Mouse (Mus musculus): ENCODE results near the gene Cntfr.
"Not testable (repeated sequence)": the region's sequence is repeated elsewhere in the genome, so short reads cannot be mapped to it uniquely, and the experiment has no call there.

Cntfr gene

DNA sequence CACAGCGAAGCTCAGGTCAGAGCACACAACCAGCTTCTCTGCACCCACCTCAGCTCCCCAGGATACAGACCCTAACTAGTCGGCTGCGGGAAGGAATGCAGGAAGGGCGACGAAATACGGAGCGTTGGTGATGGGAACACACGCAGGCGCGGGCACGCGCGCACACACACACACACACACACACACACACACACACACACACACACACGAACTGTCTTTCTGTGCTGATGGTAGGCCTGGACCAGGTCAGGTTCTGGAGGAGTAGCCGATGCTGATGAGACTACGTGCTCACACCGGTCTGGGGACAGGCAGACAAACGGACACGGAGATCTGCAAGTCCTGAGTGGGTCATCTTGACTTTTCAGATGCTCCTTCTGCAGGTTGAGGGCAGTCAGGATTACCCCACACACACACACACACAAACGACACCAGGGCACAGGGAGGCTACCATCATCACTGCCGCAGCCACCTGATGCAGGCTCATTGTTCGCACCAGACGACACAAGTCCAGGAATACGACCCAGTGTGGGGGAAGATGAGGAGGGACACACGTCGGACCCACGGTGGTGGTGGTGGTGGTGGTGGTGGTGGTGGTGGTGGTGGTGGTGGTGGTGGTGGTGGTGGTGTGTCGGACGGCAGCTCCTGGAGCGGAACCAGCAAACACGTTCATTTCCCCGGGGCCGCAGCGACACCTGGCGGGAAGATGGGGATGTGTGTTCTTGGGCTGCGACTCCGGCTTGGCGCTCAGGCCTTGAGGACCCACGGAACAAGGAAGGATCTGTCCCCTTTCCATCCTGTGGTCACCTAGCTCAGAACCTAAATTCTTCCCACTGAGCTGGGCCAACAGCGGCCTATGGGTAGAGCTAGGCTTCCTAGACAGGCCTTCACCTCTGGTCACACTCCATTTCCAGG is at the start of gene Cntfr:
TSS of gene Cntfr (minus strand) at position 160 of the 912 bp plus-strand sequence.
- not testable (repeated sequence) for DNase-seq

DNA sequence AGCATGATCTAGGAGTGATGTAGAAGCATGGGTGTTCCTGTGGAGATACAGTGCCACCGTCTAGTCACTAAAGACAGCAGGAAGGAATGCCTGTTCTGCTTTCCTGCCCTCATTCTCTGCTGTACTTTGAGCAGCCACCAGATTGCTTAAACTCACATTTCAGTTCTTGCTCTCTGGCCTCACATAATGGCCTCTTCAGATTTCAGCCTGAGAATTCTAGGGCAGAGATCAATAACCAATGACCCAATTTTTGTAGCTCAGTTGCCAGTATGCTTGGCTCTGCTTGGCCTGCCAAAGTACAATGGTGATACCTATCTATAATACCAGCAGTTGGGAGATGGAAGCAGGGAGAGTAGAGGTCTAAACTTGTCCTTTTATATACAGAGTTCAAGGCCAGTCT is 48.1 kb upstream of the Cntfr start:
- DNase-seq, result no peak

DNA sequence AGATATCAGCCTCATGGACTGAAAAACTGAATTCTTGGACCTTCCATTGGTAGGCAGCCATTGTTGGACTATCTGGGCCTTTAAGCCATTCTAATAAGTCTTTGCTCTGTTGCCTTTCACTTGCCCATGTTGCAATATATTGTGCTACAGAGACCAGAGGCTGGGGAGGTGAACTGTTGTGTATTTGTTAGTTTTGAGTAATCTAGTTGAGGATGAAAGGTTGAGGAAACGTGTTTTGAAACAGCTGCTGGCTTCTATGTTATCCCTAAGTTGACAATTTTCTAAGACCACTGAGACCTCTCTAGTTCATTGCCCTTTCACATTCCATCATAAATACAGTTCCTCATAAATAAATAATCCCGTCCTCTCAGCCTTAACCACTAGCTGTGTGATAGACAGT is 47.2 kb upstream of the Cntfr start:
- DNase-seq, result no peak

DNA sequence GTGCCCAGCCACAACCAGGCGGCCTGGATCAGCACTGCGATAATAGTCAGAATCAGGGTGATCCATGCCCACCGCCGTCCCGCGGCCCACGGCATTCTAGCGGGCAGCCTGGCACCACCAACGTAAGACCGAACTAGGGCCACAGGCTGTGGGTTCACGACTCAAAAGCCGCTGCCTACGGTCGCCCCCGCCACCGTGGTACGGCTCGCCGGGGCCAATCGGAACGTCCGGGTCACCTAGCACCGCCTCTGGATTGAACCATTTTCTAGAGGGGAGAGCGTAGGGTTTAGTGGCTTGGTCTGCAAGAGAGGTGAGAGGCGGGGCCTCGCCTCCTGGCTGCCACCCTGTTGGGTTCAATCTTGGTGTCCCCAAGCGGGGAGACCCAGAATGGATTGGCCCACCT is 44.3 kb upstream of the Cntfr start:
- peak; percentile 95 for DNase-seq

DNA sequence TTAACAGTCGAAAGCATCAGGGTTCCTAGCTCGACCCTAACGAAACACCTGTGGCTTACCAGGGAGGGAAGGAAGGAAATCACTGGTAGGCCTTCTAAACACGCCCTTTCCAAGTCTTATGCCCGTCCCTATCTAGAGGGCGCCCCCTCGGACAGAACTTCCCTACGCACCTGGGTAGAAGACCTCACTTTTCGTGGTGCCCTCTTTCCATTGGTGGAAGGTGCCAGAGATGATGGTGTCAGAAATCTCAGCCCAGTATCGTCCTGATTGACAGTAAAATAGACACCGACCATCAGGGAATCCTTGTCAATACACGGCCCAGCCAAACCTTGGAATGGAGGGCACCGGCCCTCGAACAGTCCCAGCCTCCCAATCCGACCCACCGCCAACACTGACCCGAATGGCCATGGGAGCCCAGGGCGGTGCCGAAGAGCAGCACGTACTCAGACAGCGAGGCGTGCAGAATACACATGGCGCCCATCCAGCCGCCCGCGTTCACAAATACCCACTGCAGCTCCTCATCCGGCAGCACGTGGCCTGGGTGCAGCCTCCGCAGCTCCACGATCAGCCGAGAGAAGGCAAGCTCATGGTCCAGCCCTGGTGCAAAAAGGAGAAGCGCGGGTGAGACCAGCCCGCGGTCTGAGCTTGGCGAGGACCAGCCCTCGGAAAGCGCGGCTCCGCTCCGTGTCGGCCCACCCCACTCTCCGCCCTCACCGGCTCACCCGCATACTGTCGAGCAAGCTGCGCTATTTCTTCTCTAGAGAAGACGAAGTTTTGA is 43.7 kb upstream of the Cntfr start:
- DNase-seq, result peak; percentile 82

DNA sequence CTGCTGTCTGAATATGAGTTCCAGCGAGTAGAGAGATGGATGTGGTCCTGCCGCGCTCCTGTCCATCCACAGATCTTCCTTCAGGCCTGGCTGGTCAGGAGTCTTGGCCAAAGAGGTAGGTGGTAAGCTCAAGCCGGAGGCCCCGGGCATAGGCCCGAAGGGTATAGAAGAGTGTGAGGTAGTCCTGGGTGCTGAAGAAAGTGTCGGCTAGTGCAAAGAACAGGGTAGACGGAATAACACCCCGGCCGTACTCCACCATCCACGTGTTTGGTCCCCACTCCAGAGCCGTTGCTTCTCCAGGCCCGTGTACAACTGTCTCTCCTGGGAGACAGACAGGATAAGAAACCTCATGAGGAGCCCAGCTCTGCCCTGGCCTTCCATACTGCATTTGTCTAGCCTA is 42.4 kb upstream of the Cntfr start:
- no peak for DNase-seq

DNA sequence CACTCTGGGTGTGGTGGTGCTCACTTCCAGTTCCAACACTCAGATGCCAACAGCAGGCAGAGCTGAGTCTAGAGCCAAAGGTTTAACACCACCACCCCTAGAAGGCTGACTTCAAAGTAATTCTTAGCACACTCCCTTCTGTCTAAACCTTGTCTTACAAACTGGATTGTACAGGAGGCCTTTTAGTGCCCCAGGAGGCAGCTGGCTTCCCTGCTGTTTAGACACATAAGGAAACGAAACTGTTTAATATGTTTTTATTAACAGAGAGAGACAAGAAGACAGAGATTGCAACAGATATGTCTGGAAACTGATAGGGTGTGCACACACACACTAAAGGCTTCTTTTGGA is 41.3 kb upstream of the Cntfr start:
- DNase-seq, result no peak

DNA sequence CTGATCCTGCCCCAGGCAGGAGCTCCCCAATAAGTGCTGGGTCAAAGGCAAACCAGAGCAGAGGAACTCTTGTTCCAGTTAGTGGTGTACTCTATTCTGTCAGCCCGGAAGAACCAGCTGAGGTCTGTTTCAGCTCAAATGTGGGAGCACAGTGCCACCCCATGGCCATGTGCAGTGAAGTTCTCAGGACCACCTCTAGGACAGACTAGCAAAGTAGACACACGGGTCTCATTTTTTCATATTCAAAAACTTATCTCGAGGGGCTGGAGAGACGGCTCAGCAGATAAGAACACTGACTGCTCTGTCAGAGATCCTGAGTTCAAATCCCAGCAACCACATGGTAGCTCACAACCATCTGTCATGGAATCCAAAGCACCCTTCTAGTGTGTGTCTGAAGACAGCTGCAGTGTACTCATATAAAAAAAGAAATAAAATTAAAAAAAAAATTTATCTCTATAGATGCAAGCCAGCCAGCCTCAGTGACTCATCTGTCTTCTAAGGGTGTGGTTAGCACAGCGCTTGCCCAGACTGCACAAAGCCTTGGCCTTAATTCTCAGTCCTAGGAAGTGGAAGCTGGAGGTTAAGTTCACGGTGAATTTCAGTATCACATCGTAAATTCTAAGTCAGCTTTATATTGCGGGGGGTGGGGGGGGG is 40.8 kb upstream of the Cntfr start:
- DNase-seq, result peak; percentile 78

DNA sequence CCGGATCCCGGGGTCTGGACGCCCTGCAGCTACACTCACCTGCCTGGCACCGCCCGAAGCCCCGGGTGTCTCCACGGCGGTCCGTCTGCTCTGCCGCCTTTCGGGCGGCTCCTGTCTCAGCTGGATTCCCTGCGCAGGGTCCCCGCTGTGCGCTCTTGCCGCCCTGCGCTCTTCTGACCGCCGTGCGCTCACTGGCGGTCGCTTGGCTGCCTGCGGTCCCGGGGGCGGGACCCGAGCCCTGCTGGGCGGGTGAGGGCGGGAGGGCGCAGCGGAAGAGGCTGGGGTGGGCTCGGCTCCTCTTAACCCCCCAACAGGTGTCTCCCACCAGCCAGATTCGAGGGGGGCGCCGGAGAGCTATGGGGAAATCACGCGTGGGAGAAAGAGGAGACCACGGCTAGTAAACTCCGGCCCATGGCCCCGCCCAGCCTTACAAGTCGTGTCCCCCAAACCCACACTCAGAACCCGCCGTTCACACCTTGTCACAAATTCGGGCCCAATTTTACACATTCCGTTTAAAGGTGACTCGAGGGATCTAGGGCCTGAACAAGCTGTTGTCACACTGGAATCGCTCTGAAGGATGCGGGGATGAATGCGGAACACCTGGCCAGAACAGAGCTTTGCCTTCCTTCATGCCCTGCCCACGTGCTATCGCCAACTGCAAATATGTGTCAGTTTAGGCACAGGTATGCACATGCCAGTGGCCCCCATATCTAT is 34.3 kb upstream of the Cntfr start, which contains the start of gene Arid3c:
TSS of gene Arid3c (minus strand) at position 91 of the 714 bp plus-strand sequence.
- no peak for DNase-seq

DNA sequence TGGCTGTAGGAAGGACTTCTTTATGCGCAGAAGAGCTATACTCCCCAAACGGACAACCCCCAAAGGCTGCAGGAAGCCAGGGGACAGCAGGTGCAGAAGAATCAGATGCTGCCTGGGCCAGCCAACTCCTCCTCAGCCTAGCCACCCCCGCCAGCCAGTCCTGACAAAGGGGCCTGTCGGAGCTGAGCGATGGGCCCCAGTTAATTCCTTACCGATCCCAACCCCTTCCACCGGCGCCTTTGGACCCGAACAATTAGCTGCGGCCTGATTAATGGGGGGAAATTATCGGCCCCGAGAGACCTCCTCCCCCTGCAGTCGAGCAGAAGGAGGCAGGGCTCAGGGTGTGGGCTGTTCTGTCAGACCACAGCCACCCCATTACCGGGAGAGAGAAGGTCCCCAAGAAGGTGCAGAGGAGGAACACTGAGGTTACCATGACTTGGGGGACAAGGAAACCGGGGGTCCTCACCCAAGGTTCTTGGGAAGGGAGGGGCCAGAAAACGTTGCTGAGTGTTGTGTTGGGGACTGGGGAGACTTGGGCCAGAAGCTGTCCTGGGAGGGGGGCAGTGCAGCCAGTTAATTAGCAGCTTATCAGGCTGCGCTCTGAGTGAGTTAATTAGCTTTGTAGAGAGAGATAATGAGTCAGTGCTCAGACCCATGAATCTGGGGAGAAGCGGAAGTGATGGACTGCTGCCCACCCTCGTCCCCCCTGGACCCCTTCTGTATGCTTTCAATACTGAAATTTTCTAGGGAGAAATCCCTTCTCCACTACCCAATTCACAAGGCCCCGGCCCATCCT is 30.1 kb upstream of the Cntfr start:
- no peak for DNase-seq

DNA sequence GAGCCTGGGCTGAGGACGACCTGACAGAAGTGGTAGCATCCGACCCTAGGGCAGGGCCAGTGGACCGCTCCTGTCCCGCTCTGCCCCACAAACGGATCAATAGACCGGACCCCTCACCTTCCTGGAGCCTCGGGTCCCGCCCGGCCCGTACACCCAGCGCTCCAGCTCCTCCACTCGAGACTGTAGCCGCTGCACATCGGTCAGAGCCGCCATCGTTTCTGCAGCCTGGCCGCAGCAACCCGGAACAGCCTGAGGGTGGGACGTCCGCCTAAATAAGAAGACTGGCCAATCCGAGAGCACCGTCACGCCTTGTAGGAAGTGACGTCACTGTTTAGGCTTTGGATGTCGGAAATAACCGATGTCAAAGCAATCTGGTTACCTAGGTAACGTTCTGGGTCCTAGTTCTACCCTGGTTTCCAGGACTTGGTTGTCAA is 26.0 kb upstream of the Cntfr start, which contains the start of gene Dctn3:
TSS of gene Dctn3 (minus strand) at position 253 of the 434 bp plus-strand sequence.
- DNase-seq, result peak; percentile 97

DNA sequence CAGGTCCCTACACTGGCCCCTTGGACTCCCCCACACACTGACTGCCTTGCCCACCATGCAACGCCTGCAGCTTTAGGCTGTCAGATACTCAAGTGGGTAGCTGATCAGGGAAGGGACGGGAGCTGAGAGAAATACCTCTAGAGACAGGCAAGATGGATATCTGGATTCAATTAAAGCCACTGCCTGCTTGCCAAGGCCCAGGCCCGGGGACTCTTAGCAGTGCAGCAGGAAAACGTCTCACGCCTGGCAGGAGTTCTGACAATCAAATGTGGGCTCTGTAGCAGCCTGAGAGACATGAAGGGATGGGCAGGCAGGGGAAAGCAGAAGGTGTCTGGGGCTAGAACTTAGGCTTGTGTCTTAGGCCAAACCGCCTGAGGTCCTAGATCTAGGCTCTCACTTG is 19.9 kb upstream of the Cntfr start:
- no peak for DNase-seq

DNA sequence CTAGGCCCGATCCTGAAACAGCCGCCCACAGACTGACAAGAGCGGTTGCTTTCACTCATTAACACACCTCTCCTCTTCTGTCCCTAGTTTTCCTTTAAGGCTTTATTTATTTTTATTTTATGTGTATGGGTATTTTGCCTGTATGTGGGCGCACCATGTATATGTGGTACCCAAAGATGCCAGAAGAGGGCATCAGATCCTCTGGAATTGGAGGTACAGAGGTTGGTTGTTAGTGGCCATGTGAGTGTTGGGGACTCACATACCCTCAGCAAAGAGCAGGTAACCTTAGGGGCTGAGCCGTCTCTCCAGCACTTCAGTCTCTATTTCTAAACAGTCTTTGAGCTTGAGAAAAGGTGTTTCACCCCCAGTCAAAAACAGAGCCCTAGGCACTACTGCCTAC is 18.7 kb upstream of the Cntfr start:
- DNase-seq, result peak; percentile 55

DNA sequence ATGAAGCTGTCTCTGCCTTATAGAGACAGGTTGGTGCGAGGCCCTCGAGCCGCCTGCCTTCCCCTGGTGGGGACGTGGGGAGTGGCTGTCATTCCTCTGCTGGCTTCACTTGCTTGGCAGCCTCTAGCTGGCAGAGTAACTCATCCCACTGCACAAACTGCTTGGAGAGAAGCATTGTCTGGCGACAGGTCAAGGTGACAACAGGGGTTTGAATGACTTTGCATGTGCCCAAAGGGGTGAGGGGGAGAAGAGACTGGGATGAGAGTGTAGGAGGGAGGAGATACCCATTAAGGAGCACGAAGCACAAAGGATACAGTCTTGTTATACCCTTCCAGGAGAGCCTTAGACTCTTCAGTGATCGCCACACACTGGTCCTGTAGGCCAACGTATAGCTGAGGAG is 18.2 kb upstream of the Cntfr start:
- no peak for DNase-seq

DNA sequence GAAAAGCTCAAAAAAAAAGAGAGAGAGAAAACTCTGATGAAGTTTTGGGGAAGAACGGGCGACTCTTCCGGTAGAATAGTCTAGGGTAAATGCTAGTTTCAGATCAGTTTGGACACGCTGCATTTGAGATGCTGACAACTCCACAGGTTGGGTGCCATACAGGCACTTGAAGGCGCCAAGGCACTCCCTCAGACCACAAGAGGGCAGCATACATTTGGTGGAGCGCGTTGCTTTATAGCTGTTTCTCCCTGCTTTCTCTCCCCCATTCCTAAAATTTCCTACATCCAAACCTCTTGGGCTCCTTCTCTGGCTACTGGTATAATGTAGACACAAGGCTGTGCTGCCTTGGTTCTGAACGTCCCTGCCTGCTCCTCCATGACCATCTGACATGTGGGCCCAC is 17.4 kb upstream of the Cntfr start:
- DNase-seq, result peak; percentile 71

DNA sequence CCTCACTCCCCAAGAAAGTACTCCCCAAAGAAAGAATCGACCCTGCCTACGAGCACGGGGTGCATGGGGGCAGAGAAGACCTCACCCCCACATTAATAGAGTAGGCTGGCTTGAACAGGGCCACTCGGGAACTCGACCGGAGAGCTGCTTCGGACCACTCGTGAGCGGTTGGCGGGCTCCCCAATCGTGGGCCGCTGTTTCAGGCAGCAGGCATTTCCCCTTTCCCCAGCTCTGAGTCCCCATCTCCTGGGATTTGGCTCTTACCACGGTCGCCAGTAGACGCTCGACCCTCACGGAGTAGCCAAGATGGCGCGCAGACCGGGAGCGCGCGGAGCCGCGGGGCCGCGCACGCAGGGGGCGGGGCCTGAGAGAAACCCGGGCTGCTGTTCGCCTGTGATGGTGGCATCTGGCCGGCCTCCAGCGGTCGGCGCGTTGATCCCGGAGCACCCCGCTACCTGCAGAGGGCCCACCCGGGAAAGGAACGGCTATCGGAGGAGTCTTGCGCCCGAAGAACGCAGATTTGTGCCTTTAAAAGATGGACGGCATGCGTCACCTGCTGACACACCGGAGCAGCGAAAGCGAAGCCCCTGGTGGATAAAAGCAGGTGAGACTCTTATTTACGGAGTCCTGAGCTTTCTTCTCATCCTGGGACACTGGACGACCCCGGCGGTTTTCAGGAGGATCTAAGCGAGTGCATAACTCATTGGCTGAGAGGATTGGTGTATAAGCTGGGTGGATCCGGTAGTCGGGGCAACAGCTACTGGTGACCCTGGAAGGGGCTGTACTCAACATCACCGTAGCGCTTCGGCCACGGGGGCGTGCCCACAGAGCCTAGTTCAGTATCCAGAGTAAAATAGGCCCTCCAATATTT is 16.5 kb upstream of the Cntfr start, which contains the start of gene Rpp25l:
TSS of gene Rpp25l (minus strand) at position 338 of the 871 bp plus-strand sequence.
- DNase-seq, result peak; percentile 76

DNA sequence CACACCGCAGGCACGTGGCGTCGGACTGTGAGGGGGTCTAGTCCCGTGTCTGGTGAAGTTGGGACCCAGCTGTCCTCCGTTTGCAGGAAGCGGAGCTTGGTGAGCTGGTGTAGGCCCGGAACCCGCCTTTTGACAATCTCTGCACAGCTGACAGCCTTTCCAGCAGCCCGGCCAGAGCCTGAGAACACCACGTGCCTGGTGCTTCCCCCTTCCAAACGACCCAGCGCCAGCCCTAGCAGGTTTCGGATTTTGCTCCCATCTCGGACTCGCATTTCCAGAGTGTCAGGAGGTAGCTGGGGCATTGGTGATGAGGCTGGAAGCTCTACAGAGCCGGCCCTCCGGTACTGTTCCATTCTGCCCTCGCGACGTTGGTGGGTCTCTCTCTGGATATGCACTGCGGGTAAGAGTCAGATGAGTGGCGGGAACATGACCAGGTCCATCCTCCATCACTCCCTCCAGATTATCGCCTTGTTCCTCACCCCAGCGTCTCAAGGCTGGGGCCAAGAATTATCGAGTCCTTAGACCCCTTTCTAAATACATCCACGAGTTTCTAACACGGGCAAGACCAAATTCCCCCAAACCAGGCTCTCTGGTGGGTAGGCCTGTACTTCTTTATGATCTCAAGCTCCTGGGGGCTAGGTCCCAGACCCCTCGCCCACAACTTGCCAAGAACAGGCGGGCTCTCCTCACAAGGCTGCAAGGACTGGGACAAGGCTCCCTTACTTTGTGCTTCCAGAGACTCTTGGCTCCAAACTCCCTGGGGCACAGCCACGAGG is 15.7 kb upstream of the Cntfr start:
- no peak for DNase-seq

DNA sequence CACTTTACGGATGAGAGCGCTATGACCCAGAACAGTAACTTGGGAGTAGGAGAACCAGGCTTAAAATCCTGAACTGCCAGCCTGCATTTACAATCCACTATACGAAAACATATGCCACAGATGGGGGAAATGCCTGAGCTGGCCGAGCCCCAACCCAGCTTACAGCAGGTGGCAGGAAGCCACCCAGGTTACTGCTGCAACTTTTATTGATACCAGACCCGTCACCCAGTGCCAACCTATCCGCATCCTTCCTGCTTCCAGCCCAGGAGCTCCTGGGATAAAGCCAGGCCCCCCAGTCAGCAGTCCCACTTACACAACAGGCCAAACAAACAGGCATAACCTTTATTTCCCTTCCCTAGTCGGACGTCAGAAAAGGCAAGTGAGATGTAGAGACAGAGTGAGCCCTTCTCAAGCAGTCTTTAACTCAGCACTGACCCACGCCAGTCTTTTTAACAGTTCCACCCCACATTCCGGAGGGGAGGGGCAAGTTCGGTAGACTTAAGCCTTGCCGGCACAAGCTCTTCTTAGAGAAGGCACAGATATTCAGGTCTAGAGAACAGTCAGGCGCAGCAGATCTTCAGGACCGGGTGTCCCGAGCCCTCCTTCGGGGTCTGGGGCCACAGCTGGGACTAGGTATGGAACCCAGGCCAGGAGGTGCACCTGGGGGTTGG is 15.0 kb upstream of the Cntfr start:
- DNase-seq, result peak; percentile 48

DNA sequence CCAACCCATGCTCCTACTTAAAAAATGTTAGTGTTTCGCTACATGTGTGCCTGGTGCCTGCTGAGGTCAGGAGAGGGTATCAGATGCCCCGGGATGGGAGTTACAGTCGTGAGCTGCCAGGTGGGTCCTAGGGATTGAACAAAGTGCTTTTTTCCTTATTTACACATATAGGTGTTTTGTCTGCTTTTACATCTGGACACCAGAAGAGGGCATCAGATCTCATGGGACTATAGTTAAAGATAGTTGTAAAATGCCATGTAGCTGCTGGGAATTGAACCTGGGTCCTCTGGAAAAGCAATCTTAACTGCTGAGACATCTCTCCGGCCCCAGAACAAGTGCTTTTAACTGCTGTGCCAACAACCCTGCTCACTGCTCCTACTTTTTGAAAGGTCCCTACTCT is 13.3 kb upstream of the Cntfr start:
- no peak for DNase-seq

Data from layer of hippocampus, adult 9-11 months (tissue).